Mouse (Mus musculus): ENCODE results near the gene Heatr4.
"Not testable (repeated sequence)": the region's sequence is repeated elsewhere in the genome, so short reads cannot be mapped to it uniquely, and the experiment has no call there.

Heatr4 gene

GRCm38 (mm10) chr12:83984752-83985151 lies at the start of gene Heatr4:
Gene Heatr4, minus strand, starts transcription at chr12:83984852.
- no peak for DNase-seq

DNA sequence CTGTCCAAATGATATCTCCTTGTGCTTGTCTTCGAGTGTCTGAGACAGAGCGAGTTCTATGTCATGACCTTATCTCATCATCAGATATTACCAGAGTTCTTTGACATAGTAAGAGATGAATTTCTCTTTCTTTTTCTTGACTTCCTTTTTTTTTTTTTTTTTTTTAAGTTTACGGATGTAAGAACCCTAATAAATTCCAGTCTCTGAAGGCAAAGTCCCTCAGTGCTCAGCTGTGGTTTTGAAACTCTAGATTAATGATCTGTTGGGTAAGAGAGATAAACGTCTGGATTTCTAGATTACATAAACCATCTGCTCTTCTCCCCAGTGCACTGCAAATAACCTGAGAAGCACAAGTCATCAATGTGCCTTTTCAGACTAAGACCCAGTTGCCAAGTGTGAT lies 49.5 kb upstream of the Heatr4 start:
- no peak for DNase-seq

DNA sequence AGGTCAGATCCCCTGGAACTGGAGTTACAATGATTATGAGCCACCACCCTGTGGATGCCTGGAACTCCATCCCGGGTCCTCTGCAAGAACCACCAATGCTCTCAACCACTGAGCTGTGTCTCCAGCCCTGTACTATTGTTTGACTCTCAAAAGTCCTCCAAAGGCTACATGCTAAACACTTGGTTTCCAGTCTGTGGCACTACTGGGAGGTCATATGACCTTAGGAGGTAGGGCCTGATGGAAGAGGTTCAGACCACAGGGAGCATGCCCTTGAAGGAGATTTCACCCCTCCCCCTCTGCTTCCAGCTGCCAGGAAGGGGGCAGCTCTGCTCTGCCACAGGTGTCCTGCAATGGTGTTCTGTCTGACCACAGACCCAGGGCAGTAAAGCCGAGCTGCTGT lies 48.6 kb upstream of the Heatr4 start:
- DNase-seq = not testable (repeated sequence)

DNA sequence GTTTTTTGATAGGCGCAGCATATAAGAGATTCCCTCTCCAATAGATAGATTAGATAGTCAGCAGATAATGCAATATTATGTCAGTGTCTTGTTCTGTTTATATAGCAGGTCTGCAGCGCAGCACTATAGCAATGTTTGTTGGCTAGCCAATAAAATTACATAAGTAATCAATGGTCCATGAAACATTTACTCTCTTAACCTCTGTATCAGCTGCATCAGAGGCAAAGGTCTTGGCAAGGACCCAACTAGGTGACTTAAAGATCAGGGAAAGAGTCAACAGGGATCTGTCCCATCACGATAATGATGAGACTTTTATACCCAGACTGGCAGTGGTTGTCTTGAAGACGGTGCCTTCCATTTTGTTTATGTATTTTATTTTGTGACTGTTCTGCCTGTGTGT lies 48.2 kb upstream of the Heatr4 start:
- DNase-seq = no peak

GRCm38 (mm10) chr12:84030659-84031332 lies 46.1 kb upstream of the Heatr4 start:
- DNase-seq = peak; percentile 70

DNA sequence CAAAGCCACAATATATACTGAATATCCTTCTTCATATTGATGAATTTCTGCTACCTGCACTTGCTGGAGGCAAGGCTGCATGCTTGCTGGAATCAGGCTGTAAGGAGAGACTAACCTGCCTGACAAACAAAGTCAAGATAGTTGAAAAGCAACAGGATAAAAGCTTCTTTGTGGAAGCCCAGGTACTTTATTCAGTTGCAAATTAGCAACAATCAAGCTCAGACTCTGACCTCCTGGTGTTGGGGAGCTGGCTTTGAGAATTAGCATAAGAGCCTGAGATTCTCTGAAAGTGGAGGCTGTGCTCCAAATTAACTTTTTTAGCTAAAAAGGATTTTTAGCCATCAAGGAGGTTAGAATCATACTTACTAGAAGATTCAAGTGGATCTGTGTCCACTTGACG lies 44.4 kb upstream of the Heatr4 start:
- not testable (repeated sequence) for DNase-seq

DNA sequence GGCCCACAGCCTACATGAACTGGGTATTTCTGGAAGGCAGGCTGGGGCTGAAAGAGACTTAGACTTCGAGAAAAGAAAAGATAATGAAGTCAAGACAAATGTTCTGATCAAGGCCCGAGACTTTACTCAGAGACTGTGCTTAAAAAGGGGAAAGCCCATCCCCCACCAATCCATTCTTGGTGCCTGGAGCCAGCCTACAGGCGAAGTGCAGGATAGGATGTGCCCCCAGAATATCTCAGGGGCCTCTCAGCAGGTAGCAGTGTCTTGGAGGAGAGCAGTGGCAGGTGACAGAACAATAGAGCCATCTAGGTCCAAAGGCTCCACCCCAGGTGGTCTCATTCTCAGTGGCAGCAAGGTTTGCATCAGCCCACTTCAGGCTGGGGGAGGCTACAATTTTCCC lies 43.7 kb upstream of the Heatr4 start:
- not testable (repeated sequence) for DNase-seq

- no peak for DNase-seq
These were observed 41.2 kb upstream of the Heatr4 start for GRCm38 (mm10) chr12:84025888-84026287.

DNA sequence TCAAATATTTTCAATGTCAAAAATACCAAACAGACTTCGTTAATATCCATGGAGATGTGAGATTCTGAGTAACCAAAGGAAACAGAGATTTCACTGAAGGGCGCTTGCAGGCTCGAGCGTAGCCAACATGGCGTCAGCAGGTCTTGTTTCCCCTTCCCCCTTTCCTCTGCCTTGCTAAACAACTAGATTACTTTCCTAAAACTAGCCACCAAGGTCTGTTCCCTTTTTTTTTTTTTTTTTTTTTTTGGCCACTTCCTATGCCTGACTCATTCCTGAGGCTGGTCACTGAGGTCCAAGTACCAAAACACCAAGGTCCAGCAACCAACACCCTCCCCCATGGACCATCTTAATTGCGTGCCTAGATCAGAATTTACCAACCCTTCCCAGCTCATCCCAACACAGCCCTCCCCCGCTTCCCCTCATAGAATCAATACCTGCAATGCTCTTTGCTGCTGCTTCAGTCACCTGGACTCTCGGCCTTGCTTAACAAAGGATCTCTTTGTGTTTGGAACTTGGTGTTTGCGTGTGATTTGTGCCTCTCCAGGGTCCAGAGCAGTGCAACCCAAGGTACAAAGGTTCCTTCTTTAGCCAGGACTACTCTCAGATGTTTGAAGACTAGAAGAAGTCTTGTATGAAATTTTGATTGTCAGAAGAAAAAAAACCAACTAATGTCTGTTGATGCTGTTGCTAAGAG lies 38.5 kb upstream of the Heatr4 start:
- no peak for DNase-seq

GRCm38 (mm10) chr12:84022266-84022665 lies 37.6 kb upstream of the Heatr4 start:
- not testable (repeated sequence) for DNase-seq

DNA sequence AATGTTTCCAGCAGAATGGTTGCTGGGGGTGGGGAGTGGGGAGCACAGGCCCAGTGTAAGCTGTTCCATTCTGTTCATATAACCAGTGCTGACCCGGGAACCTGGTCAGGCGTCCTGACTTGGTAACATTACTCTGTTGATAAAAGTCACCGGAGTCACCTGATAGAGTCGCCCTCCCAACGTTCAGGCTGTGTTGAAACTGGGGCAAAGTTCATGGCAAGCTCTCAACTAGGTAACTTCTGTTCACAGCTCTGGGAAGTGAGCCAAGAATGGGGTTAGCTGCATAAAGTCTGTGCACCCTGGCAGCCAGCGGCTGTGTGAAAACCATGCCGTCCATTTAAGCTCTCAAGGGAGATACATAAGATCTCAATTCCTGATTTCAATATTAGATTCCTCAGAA lies 35.9 kb upstream of the Heatr4 start:
- DNase-seq = not testable (repeated sequence)

DNA sequence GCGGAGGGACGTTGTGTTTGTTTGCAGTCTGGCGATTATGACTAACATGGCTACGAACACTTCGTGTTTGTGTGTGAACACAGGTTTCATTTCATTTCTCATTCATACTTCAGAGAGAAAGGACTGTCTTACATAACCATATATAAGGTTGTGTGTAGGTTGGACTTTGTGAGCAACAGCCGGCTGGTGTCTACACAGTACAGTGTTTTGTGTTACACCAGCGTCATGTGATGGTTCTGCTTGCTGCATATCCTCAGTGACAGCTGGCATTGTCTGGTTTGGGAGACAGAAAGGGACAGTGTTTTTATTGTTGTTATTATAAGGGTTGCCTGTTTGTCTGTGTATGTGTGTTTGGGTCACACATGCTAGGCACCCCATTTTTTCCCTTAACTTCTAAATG lies 29.0 kb upstream of the Heatr4 start:
- DNase-seq = peak; percentile 13

GRCm38 (mm10) chr12:84013130-84013529 lies 28.5 kb upstream of the Heatr4 start:
- DNase-seq = no peak

DNA sequence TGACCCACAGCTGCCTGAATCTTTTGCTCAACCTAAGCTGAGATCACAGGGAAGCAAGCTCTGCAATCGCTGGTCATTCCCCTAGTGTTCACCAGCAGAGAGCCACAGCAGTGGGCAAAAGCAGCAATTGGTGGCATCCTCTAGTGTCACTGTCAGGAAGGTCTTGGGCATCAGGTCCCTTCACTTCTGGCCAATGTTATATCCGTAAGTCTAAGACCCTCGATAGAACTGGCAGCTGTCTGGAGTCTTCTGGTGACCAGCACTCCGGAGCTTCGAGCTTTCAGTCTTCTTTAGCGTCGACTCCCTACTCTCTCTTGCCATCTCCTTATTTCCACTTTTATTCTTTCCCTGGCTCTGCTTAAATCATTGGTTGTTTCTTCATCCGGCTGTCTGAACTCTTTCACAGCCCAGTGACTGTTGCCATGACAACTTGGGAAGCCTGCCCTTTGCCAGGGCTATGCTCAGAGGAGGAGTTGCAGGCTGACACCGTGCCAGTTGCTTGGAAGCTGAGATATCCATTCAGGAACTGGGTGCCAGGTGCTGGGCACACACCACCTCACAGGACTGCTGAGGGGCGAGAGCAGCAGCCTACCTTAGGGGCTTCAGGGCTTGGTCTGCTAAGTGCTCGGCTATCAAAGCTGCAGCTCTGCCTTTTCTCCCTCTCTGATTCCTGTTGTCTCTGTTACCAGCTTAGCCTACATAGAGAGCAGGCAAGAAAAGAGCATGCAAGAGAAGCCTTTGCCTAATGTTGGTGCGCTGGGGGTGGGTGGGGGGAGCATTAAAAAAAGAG lies 26.8 kb upstream of the Heatr4 start:
- DNase-seq = peak; percentile 58

GRCm38 (mm10) chr12:84010201-84010600 lies 25.5 kb upstream of the Heatr4 start:
- DNase-seq = no peak

DNA sequence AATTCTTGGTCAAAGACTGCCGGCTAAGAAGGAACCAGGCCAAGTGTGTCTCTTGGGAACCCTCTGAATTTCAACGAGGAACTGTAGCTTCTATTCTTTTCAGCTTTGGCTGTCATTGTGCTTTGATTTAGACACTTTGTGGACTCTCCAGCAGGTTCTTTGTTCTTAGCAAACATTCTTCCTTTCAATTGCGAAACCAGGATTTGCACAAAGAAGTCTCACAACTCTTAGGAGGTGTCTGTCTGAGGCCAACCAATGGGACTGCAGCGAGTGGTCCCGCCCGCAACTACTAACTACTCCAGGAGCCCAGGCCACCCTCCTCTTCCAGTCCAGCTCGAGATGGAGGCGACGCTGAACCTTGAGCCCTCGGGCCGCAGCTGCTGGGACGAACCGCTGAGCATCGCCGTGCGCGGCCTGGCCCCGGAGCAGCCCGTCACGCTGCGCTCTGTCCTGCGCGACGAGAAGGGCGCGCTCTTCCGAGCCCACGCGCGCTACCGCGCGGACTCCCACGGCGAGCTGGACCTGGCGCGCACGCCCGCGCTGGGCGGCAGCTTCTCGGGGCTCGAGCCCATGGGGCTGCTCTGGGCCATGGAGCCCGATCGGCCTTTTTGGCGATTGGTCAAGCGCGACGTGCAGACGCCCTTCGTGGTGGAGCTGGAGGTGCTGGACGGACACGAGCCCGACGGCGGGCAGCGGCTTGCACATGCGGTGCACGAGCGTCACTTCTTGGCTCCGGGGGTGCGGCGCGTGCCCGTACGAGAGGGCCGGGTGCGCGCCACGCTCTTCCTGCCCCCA lies 24.7 kb upstream of the Heatr4 start, which contains the start of gene Acot1:
Gene Acot1 (plus strand): TSS at position 320 of the 795 bp plus-strand sequence.
- peak; percentile 52 for DNase-seq

GRCm38 (mm10) chr12:84008729-84009128 lies 24.1 kb upstream of the Heatr4 start:
- no peak for DNase-seq

DNA sequence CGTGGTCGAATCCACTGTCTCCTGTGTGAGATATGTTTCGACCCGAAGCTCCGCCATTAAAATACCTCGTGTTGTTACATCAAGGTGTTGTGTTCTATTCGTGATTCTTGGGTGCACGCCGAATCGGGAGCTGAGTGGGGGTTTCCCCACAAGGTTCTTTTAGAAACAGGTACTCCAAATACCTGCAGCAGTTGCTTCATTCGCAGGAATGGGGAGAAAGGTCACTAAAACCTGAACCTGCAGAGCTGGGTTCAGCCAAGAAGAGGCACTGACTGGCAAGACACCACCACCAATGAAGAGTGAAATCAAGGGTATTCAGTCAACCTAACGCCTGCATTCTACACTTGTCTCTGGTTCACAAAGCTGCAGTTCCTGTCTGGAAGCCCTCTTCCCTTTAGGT lies 23.6 kb upstream of the Heatr4 start:
- DNase-seq = no peak

DNA sequence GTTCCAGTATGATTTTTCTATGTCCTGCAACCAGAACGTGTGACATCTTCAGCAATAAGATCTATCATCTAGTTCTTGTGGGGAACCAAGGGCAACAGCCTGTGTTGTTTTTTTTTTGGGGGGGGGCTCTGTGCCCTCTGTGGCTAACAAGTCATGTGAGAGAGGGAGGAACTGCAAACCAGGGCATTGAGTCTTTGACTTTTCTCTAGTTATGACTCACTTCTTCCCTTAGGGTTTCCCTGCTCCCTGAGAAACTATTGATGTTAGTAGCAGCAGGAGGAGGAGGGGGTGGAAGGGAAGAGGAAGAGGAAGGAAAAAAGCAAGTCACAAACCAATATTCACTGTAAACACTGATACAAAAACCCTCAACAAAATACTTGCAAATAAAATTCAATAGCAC lies 19.2 kb upstream of the Heatr4 start:
- no peak for DNase-seq

- DNase-seq = no peak
These were observed 15.8 kb upstream of the Heatr4 start for GRCm38 (mm10) chr12:84000418-84000817.

GRCm38 (mm10) chr12:83999237-83999636 lies 14.6 kb upstream of the Heatr4 start:
- DNase-seq = not testable (repeated sequence)

- DNase-seq = no peak
These were observed 13.9 kb upstream of the Heatr4 start for GRCm38 (mm10) chr12:83998341-83999107.

All from right cerebral cortex, postnatal 25 days (tissue).